Mouse (Mus musculus): Measurements from ENCODE around the gene Fam198a. TPM values are rescaled to one million over a fixed set of nuclear protein-coding genes. Genes with fewer than 3 reads are reported as not detected.

The Fam198a gene
- polyA plus RNA-seq, 1 experiment from 2014 or later, result not detected

DNA sequence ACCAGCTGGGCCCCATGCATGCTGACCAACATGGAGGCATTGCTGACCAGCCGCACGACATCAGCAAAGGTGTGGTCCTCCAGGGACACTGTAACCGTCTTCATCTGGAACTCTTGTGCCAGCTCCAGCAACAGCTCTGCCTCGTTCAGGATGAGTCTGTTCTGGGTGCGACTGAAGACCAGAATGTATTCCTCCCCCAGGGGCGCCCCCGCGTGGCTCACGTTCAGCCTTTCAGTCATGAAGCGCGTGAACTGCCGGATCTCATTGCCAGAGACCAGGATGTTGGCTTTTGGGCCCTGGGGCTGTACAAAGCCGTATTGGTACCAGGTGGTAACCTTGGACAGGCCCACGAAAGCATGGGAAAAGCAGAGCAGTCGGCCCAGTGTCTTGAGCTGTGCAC, 31.9 kb downstream of the Fam198a start:
- no peaks in the 10 kb centered on the region for H3K36me3 ChIP-seq (ENCODE audit: inconsistent target)
- 94% methylated on average over 15 of the region's 15 CpGs for WGBS (ENCODE audit: missing documents)
- no peak overlapping the region for H3K4me3 ChIP-seq (ENCODE audit: inconsistent target)
- no peaks in the 10 kb centered on the region for H3K79me2 ChIP-seq (ENCODE audit: inconsistent target)
- H3K27ac ChIP-seq, result no peak overlapping the region

GRCm38 (mm10) chr9:121983504-121983903, 32.7 kb downstream of the Fam198a start:
- Histone ChIP-seq H3K4me3 (ENCODE audit: inconsistent target) (no peak overlapping the region), H3K27ac (no peak overlapping the region), H3K36me3 (ENCODE audit: inconsistent target) (no peaks in the 10 kb centered on the region), H3K79me2 (ENCODE audit: inconsistent target) (no peaks in the 10 kb centered on the region)
- 64% methylated on average over 15 of the region's 15 CpGs for WGBS (ENCODE audit: missing documents)

GRCm38 (mm10) chr9:121984465-121985461, 34.0 kb downstream of the Fam198a start:
- WGBS (ENCODE audit: missing documents), result 43% methylated on average over 12 of the region's 15 CpGs
- H3K4me3 ChIP-seq (ENCODE audit: inconsistent target), result no peak overlapping the region
- H3K27ac ChIP-seq, result no peak overlapping the region
- no peaks in the 10 kb centered on the region for H3K36me3 ChIP-seq (ENCODE audit: inconsistent target)
- H3K79me2 ChIP-seq (ENCODE audit: inconsistent target), result no peaks in the 10 kb centered on the region

- H3K36me3 ChIP-seq (ENCODE audit: inconsistent target), result no peaks in the 10 kb centered on the region
- WGBS (ENCODE audit: missing documents), result 54% methylated on average over 3 of the region's 3 CpGs
- H3K27ac ChIP-seq, result no peak overlapping the region
- no peaks in the 10 kb centered on the region for H3K79me2 ChIP-seq (ENCODE audit: inconsistent target)
- H3K4me3 ChIP-seq (ENCODE audit: inconsistent target), result no peak overlapping the region
Observed at GRCm38 (mm10) chr9:121988910-121989309, 38.1 kb downstream of the Fam198a start.

- Histone ChIP-seq H3K79me2 (ENCODE audit: inconsistent target) (no peaks in the 10 kb centered on the region), H3K36me3 (ENCODE audit: inconsistent target) (no peaks in the 10 kb centered on the region), H3K4me3 (ENCODE audit: inconsistent target) (no peak overlapping the region), H3K27ac (no peak overlapping the region)
- WGBS (ENCODE audit: missing documents), result 87% methylated on average over 4 of the region's 5 CpGs
Observed at GRCm38 (mm10) chr9:121989536-121989935, 38.7 kb downstream of the Fam198a start.

DNA sequence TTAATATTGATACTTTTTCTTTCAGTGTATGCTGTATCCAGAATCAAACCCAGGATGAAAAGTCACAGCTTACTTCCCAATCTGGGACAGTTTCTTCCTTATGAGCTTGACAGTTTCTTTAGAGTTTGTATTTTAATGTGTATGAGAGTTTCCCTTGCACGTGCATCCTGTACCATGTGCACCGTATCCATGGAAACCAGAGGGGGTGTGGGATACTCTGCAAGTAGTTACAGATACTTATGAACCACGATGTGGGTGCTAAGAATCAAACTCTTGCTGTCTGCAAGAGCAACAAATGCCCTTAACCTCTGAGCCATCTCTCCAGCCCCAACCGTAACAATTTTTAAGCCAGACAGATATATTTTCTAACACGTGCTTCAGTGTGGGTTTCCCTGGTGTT, 40.3 kb downstream of the Fam198a start:
- 61% methylated on average over 5 of the region's 5 CpGs for WGBS (ENCODE audit: missing documents)
- no peak overlapping the region for H3K4me3 ChIP-seq (ENCODE audit: inconsistent target)
- no peaks in the 10 kb centered on the region for H3K79me2 ChIP-seq (ENCODE audit: inconsistent target)
- H3K36me3 ChIP-seq (ENCODE audit: inconsistent target), result no peaks in the 10 kb centered on the region
- H3K27ac ChIP-seq, result no peak overlapping the region

GRCm38 (mm10) chr9:121993047-121993446, 42.3 kb downstream of the Fam198a start:
- 23% methylated on average over 3 of the region's 3 CpGs for WGBS (ENCODE audit: missing documents)
- no peak overlapping the region for H3K27ac ChIP-seq
- H3K79me2 ChIP-seq (ENCODE audit: inconsistent target), result no peaks in the 10 kb centered on the region
- no peaks in the 10 kb centered on the region for H3K36me3 ChIP-seq (ENCODE audit: inconsistent target)
- no peak overlapping the region for H3K4me3 ChIP-seq (ENCODE audit: inconsistent target)

- Histone ChIP-seq H3K79me2 (ENCODE audit: inconsistent target) (no peaks in the 10 kb centered on the region), H3K27ac (no peak overlapping the region), H3K36me3 (ENCODE audit: inconsistent target) (no peaks in the 10 kb centered on the region), H3K4me3 (ENCODE audit: inconsistent target) (no peak overlapping the region; the same call in 1 of the 2 replicates)
- 22% methylated on average over 9 of the region's 10 CpGs for WGBS (ENCODE audit: missing documents)
Observed at GRCm38 (mm10) chr9:121995077-121995476, 44.3 kb downstream of the Fam198a start.

DNA sequence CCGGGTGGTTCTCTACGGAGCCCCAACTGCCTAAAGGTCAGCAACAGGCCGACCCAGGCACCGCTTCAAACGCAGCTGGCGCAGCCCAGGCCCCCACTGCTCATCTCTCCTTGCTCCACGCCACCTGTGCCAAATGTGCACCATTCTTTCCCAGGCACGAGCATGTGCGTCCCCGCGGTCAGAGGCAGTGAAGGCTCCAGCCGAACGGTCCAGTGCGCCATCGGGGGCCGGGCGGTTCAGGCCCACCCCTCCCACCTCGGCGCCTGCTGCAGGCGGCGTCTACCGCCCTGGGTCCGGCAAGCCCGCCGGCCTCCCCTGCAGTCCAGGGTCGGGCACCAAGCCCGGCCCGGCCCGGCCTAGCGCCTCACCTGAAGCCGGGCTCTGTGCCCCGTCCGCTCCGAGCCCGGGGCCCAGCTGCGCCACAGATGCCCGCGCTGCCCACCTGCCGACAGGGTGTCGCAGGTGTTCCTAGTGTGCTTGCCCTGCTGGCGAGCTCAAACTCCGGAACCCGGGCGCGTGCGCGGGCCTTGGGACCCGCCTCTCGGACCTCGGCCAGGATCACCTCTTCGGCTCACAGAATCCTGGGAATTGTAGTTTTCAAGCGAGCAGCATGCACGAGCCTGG, 44.8 kb downstream of the Fam198a start:
- whole genome bisulfite sequencing (ENCODE audit: missing documents), result 2% methylated on average over 53 of the region's 53 CpGs
- Histone ChIP-seq H3K4me3 (ENCODE audit: inconsistent target) (no peak overlapping the region; the same call in 1 of the 2 replicates), H3K36me3 (ENCODE audit: inconsistent target) (no peaks in the 10 kb centered on the region), H3K79me2 (ENCODE audit: inconsistent target) (no peaks in the 10 kb centered on the region), H3K27ac (no peak overlapping the region)

- H3K79me2 ChIP-seq (ENCODE audit: inconsistent target), result no peaks in the 10 kb centered on the region
Observed at GRCm38 (mm10) chr9:121997010-121997409, 46.2 kb downstream of the Fam198a start, which contains the start of gene Pomgnt2. TSS of gene Pomgnt2 (minus strand) at chr9:121997110.

DNA sequence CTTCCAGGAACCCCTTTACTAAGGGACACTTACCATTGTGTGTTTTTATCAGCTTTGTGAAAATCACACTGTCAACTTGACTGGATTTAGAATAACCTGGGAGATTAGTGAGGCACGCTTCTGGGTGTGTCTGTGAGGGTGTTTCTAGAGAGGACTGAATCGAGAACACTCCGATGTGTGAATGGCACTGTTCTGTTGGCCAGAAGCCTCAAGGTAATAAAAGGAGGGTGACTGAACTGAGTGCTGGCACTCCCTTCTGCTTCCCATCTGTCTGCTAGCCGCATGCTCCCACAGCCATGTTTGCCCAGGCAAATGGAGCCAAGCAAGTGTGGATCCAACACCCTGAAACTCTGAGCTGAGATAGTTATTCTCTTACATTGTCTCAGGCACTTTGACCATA, 47.2 kb downstream of the Fam198a start:
- Histone ChIP-seq H3K36me3 (ENCODE audit: inconsistent target) (no peaks in the 10 kb centered on the region), H3K79me2 (ENCODE audit: inconsistent target) (no peaks in the 10 kb centered on the region), H3K4me3 (ENCODE audit: inconsistent target) (no peak overlapping the region), H3K27ac (no peak overlapping the region)
- WGBS (ENCODE audit: missing documents), result 100% methylated on average over 4 of the region's 4 CpGs

More at GRCm38 (mm10) chr9:121997010-121997409, 46.2 kb downstream of the Fam198a start, which contains the start of gene Pomgnt2:
- Histone ChIP-seq H3K36me3 (ENCODE audit: inconsistent target) (no peaks in the 10 kb centered on the region), H3K27ac (no peak within 1 kb of the TSS), H3K4me3 (ENCODE audit: inconsistent target) (no peak within 1 kb of the TSS)

DNA sequence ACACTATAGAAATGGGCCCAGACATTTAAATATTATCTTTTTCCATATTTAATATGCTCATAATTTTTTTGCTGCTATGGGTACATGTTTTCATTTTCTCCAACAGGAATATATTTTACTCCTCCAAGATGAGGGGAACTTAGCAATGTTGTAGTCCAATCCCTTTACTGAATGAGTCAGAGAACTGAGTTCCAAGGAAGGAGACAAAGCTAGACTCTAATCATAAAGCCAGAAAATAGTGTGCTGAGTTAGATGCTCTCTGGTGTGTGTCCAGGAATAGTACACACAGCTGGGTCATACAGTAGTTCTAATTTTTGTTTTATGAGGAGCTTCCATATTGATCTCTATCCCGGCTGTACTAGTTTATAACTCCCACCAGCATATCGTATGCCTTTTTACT, 55.4 kb downstream of the Fam198a start:
- WGBS (ENCODE audit: missing documents), result 97% methylated on average over 2 of the region's 2 CpGs

GRCm38 (mm10) chr9:122006609-122007008, 55.8 kb downstream of the Fam198a start:
- no peak overlapping the region for H3K27ac ChIP-seq
- 17% methylated on average over 7 of the region's 7 CpGs for WGBS (ENCODE audit: missing documents)
- no peak overlapping the region for H3K4me3 ChIP-seq (ENCODE audit: inconsistent target)
- no peaks in the 10 kb centered on the region for H3K36me3 ChIP-seq (ENCODE audit: inconsistent target)
- H3K79me2 ChIP-seq (ENCODE audit: inconsistent target), result no peaks in the 10 kb centered on the region

More for the DNA sequence above, 55.4 kb downstream of the Fam198a start:
- Histone ChIP-seq H3K4me3 (ENCODE audit: inconsistent target) (no peak overlapping the region), H3K36me3 (ENCODE audit: inconsistent target) (no peaks in the 10 kb centered on the region), H3K27ac (no peak overlapping the region), H3K79me2 (ENCODE audit: inconsistent target) (no peaks in the 10 kb centered on the region)

DNA sequence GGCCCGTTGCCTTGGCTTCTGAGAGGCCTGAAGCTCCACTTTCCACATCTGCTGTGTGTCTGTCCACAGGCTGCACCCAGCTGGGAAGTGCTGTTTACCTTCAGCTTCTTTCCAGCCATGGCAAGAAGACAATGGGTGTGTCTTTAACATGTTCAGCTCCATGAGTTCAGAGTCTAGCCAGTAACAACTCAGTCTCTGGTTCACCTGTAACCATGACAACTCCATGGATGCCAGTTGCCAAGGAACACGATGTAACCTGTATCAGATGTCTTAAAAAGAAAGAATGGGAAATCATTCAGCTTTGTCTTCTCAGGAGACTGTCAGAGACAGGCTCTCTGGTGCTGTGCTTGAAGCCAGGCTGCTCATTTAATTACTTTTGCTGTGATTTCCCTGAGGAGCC, 58.1 kb downstream of the Fam198a start:
- no peaks in the 10 kb centered on the region for H3K79me2 ChIP-seq (ENCODE audit: inconsistent target)
- H3K36me3 ChIP-seq (ENCODE audit: inconsistent target), result no peaks in the 10 kb centered on the region
- H3K27ac ChIP-seq, result no peak overlapping the region
- WGBS (ENCODE audit: missing documents), result 71% methylated on average over 2 of the region's 2 CpGs
- H3K4me3 ChIP-seq (ENCODE audit: inconsistent target), result no peak overlapping the region

- no peaks in the 10 kb centered on the region for H3K79me2 ChIP-seq (ENCODE audit: inconsistent target)
- H3K27ac ChIP-seq, result no peak overlapping the region
- WGBS (ENCODE audit: missing documents), result 96% methylated on average over 2 of the region's 2 CpGs
- H3K4me3 ChIP-seq (ENCODE audit: inconsistent target), result no peak overlapping the region
- no peaks in the 10 kb centered on the region for H3K36me3 ChIP-seq (ENCODE audit: inconsistent target)
Observed at GRCm38 (mm10) chr9:122010751-122011150, 60.0 kb downstream of the Fam198a start.

Data from macrophage (primary cell).